Mouse (Mus musculus) hindbrain, embryonic 11.5 days (tissue): ENCODE results near the gene Pgd. TPM values are rescaled to one million over a fixed set of nuclear protein-coding genes. Genes with fewer than 3 reads are reported as not detected.

Source experiments
- ATAC-seq: fragments of 200-750 bp; cut with Nextera tagmentation; 2 replicates; pipeline ENCODE4 v1.8.0; 2017; ENCODE audit warnings: mild to moderate bottlenecking, moderate TSS enrichment, moderate library complexity; ENCODE audit not compliant: low FRiP score
- DNase-seq: peaks from one replicate; pipeline ENCODE4 v3.0.0-alpha.2; 2015; ENCODE audit warnings: low spot score
- H3K27ac ChIP-seq: fragments of 300-500 bp; sonication (generic); 2 replicates; pipeline ENCODE4 v1.5.1; 2014; ENCODE audit warnings: mild to moderate bottlenecking, low read depth, low read length
- H3K27me3 ChIP-seq: fragments of 300-500 bp; sonication (generic); 2 replicates; pipeline ENCODE4 v1.6.1; 2014; ENCODE audit warnings: mild to moderate bottlenecking, low read length, moderate library complexity, mixed read lengths; ENCODE audit not compliant: control insufficient read depth, insufficient read depth
- H3K36me3 ChIP-seq: fragments of 300-500 bp; sonication (generic); 2 replicates; pipeline ENCODE4 v1.6.1; 2014; ENCODE audit warnings: mild to moderate bottlenecking, low read length, moderate library complexity, mixed read lengths; ENCODE audit not compliant: control insufficient read depth, insufficient read depth
- H3K4me1 ChIP-seq: fragments of 300-500 bp; sonication (generic); replicated peaks from 2 replicates; pipeline ENCODE4 v1.6.1; 2014; ENCODE audit warnings: low read length, mixed read lengths; ENCODE audit not compliant: control insufficient read depth, insufficient read depth
- H3K4me2 ChIP-seq: fragments of 300-500 bp; sonication (generic); replicated peaks from 2 replicates; pipeline ENCODE4 v1.6.1; 2014; ENCODE audit warnings: mild to moderate bottlenecking, low read depth, low read length
- H3K4me3 ChIP-seq: fragments of 300-500 bp; sonication (generic); 2 replicates; pipeline ENCODE4 v1.5.1; 2014; ENCODE audit warnings: low read depth, low read length
- H3K9ac ChIP-seq: fragments of 300-500 bp; sonication (generic); 2 replicates; pipeline ENCODE4 v1.6.1; 2014; ENCODE audit warnings: low read depth, low read length
- H3K9me3 ChIP-seq: fragments of 300-500 bp; sonication (generic); 2 replicates; pipeline ENCODE4 v1.6.1; 2016; ENCODE audit warnings: low read length; ENCODE audit not compliant: control insufficient read depth
- WGBS: fragments of 180-500 bp; shearing (Covaris S2); extraction: QIAGEN DNeasy Blood & Tissue Kit; methylation state at CpG from one replicate; pipeline ENCODE4 v1.1.7; 2014; 5-methylcytosine and 5-hydroxymethylcytosine counted together
- polyA plus RNA-seq: library from polyadenylated mRNA; unstranded; fragments of >200 nt; fragmentation: Nextera tagmentation; extraction: Ambion mirVana; gene quantifications from 2 replicates; pipeline ENCODE4 v1.2.1, GENCODE M21; 2014

The Pgd gene
- polyA plus RNA-seq, 1 experiment from 2014 or later = 49.4 TPM

GRCm38 (mm10) chr4:149149611-149150010 is 17.0 kb downstream of the Pgd start:
- Histone ChIP-seq H3K4me3 (no peak overlapping the region), H3K27me3 (no peaks in the 10 kb centered on the region), H3K9ac (no peak overlapping the region), H3K9me3 (no peaks in the 10 kb centered on the region), H3K27ac (no peak overlapping the region), H3K4me2 (no peak overlapping the region), H3K36me3 (peaks cover 17% of the 10 kb centered on the region), H3K4me1 (no peaks in the 10 kb centered on the region)
- ATAC-seq (no peak), DNase-seq (no peak)
- 68% methylated on average over 7 of the region's 7 CpGs for WGBS

GRCm38 (mm10) chr4:149149196-149149595 is 17.4 kb downstream of the Pgd start:
- H3K27me3 ChIP-seq = no peaks in the 10 kb centered on the region
- no peak overlapping the region for H3K4me3 ChIP-seq
- WGBS = 86% methylated on average over 9 of the region's 9 CpGs
- H3K4me2 ChIP-seq = no peak overlapping the region
- peaks cover 16% of the 10 kb centered on the region for H3K36me3 ChIP-seq
- H3K9ac ChIP-seq = no peak overlapping the region
- ATAC-seq = no peak
- H3K27ac ChIP-seq = no peak overlapping the region
- H3K4me1 ChIP-seq = no peaks in the 10 kb centered on the region
- no peaks in the 10 kb centered on the region for H3K9me3 ChIP-seq
- DNase-seq = no peak

- WGBS = 77% methylated on average over 4 of the region's 4 CpGs
- H3K9ac ChIP-seq = no peak overlapping the region
Observed at GRCm38 (mm10) chr4:149148084-149148483, 18.5 kb downstream of the Pgd start.

GRCm38 (mm10) chr4:149147528-149147927 is 19.0 kb downstream of the Pgd start:
- DNase-seq (no peak), ATAC-seq (no peak)
- H3K27ac ChIP-seq = no peak overlapping the region
- WGBS = 89% methylated on average over 7 of the region's 7 CpGs
- H3K4me2 ChIP-seq = no peak overlapping the region
- H3K9ac ChIP-seq = no peak overlapping the region
- H3K9me3 ChIP-seq = no peaks in the 10 kb centered on the region
- no peak overlapping the region for H3K4me3 ChIP-seq
- no peaks in the 10 kb centered on the region for H3K4me1 ChIP-seq
- peaks cover 5% of the 10 kb centered on the region for H3K36me3 ChIP-seq
- no peaks in the 10 kb centered on the region for H3K27me3 ChIP-seq

More at GRCm38 (mm10) chr4:149148084-149148483, 18.5 kb downstream of the Pgd start:
- no peak for DNase-seq
- Histone ChIP-seq H3K4me2 (no peak overlapping the region), H3K27me3 (no peaks in the 10 kb centered on the region), H3K4me3 (no peak overlapping the region), H3K36me3 (peaks cover 8% of the 10 kb centered on the region), H3K27ac (no peak overlapping the region), H3K9me3 (no peaks in the 10 kb centered on the region), H3K4me1 (no peaks in the 10 kb centered on the region)
- ATAC-seq = no peak

GRCm38 (mm10) chr4:149145151-149145550 is 21.4 kb downstream of the Pgd start:
- ATAC-seq = no peak

GRCm38 (mm10) chr4:149144459-149144858 is 22.1 kb downstream of the Pgd start:
- 8% methylated on average over 3 of the region's 3 CpGs for WGBS
- Histone ChIP-seq H3K9ac (no peak overlapping the region), H3K4me1 (no peaks in the 10 kb centered on the region), H3K4me2 (no peak overlapping the region), H3K9me3 (no peaks in the 10 kb centered on the region), H3K36me3 (no peaks in the 10 kb centered on the region), H3K4me3 (no peak overlapping the region), H3K27me3 (no peaks in the 10 kb centered on the region), H3K27ac (no peak overlapping the region)
- peak; percentile 82 for ATAC-seq
- peak; percentile 93 for DNase-seq

More at GRCm38 (mm10) chr4:149145151-149145550, 21.4 kb downstream of the Pgd start:
- Histone ChIP-seq H3K36me3 (no peaks in the 10 kb centered on the region), H3K27ac (no peak overlapping the region), H3K9ac (no peak overlapping the region), H3K4me2 (no peak overlapping the region), H3K4me3 (no peak overlapping the region), H3K27me3 (no peaks in the 10 kb centered on the region), H3K4me1 (no peaks in the 10 kb centered on the region), H3K9me3 (no peaks in the 10 kb centered on the region)
- WGBS = 77% methylated on average over 4 of the region's 4 CpGs
- DNase-seq = no peak

- Histone ChIP-seq H3K27me3 (no peaks in the 10 kb centered on the region), H3K9ac (no peak overlapping the region), H3K4me3 (no peak overlapping the region), H3K4me1 (no peaks in the 10 kb centered on the region), H3K4me2 (no peak overlapping the region), H3K27ac (no peak overlapping the region), H3K9me3 (no peaks in the 10 kb centered on the region), H3K36me3 (no peaks in the 10 kb centered on the region)
- no peak for ATAC-seq
- WGBS = 30% methylated on average over 4 of the region's 4 CpGs
- DNase-seq = no peak
Observed at GRCm38 (mm10) chr4:149143594-149143993, 23.0 kb downstream of the Pgd start.

- Histone ChIP-seq H3K9me3 (no peaks in the 10 kb centered on the region), H3K4me2 (no peak overlapping the region), H3K27ac (no peak overlapping the region), H3K4me3 (no peak overlapping the region), H3K27me3 (no peaks in the 10 kb centered on the region), H3K9ac (no peak overlapping the region), H3K4me1 (no peaks in the 10 kb centered on the region), H3K36me3 (no peaks in the 10 kb centered on the region)
- no peak for DNase-seq
- ATAC-seq = no peak
- 86% methylated on average over 8 of the region's 8 CpGs for WGBS
Observed at GRCm38 (mm10) chr4:149138515-149138914, 28.1 kb downstream of the Pgd start.

GRCm38 (mm10) chr4:149136982-149137770 is 29.4 kb downstream of the Pgd start, which contains the start of gene Cenps:
Cenps (minus strand) TSS chr4:149137629.
- no peaks in the 10 kb centered on the region for H3K4me1 ChIP-seq
- peak within 1 kb of the TSS; percentile 53 for H3K4me2 ChIP-seq
- H3K36me3 ChIP-seq = no peaks in the 10 kb centered on the region
- peak; percentile 99 for DNase-seq
- H3K4me3 ChIP-seq = peak within 1 kb of the TSS; percentile 61
- H3K27ac ChIP-seq = peak within 1 kb of the TSS; percentile 85
- ATAC-seq = peak; percentile 92
- under 1% methylated on average over 68 of the region's 68 CpGs for WGBS
- no peaks in the 10 kb centered on the region for H3K9me3 ChIP-seq
- H3K27me3 ChIP-seq = no peaks in the 10 kb centered on the region
- peak within 1 kb of the TSS; percentile 69 for H3K9ac ChIP-seq
